Mouse (Mus musculus): ENCODE data around the gene Sorcs2. TPM values are rescaled to one million over a fixed set of nuclear protein-coding genes. Genes with fewer than 3 reads are reported as not detected.

Sorcs2 gene
- total and polyA plus RNA-seq, 3 experiments, result 0.42 to 1.6 (median 0.46) TPM

DNA sequence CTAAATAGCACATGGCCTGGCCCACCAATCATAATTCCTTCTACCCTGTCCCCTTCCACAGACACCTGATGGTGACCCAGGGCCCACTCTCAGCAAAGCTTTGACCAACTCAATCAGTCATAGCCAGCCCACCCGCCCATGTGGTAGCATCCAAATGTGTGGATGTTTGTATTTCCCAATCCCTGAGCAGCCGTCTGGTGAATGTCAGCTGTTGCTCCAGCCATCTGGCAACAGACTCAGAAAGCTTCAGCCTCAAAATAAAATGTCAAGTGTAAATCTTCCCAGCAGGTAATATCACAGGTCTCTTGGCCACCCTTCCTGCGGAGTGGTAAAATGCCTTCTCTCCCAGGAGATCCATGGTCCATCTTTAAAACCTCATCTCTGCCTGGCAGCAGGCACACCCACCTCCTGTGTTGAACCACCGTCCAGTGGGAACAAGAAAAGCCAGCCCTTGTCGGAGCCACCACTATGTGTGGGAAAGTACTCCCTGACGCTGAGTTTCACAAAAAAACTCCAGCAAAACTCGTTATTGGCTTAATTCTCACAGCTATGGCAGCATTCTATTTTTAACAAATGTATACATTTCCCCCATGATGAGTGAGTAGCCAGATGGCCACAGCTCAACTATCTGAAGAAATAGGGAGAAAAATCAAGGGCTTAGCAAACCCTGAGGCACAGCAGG is 93.5 kb downstream of the Sorcs2 start:
- H3K4me1 ChIP-seq (ENCODE audit: control insufficient read depth in 1 of 2, insufficient read depth in 2 of 2), result no peaks in the 10 kb centered on the region
- no peaks in the 10 kb centered on the region for H3K36me3 ChIP-seq (replicated peaks in 1 of 2; ENCODE audit: control insufficient read depth in 1 of 2, insufficient read depth in 1 of 2, low read length in 1 of 2)
- no peak overlapping the region for H3K27ac ChIP-seq (ENCODE audit: insufficient read depth, low read depth)
- H3K79me2 ChIP-seq (replicated peaks; ENCODE audit: control insufficient read depth, extremely low read depth, insufficient read depth, poor library complexity, severe bottlenecking), result no peaks in the 10 kb centered on the region
- in situ Hi-C loops (cut with MboI; ENCODE audit: low pct_ligation_motif_present, low pct_unique_long_range_greater_than_20kb, low sequenced_read_pairs) (no loop called here), dilution Hi-C loops (cut with MboI; ENCODE audit: extremely low pct_ligation_motif_present, extremely low pct_unique_long_range_greater_than_20kb, low sequenced_read_pairs) (no loop called here)
- no peaks in the 10 kb centered on the region for H3K9me3 ChIP-seq (replicated peaks; ENCODE audit: low read length)
- H3K27me3 ChIP-seq (replicated peaks), result peaks cover 93% of the 10 kb centered on the region
- no peak for DNase-seq (ENCODE audit: extremely low read depth)
- no peak for TF ChIP-seq MAX (IDR thresholded peaks at IDR 0.05; ENCODE audit: low read length)
- no peak for TF ChIP-seq ZNF384 (IDR thresholded peaks at IDR 0.05; ENCODE audit: low read depth, low read length)
- no peak for TF ChIP-seq ELF1 (IDR thresholded peaks at IDR 0.05; ENCODE audit: low read depth, low read length)
- no peak for TF ChIP-seq MAZ (IDR thresholded peaks at IDR 0.05; ENCODE audit: low read depth, low read length)
- no peak for TF ChIP-seq CHD2 (IDR thresholded peaks at IDR 0.05; ENCODE audit: low read length)
- TF ChIP-seq JUND (conservative IDR thresholded peaks at IDR 0.05; ENCODE audit: low read depth, low read length), result no peak
- TF ChIP-seq RAD21 (IDR thresholded peaks at IDR 0.05; ENCODE audit: low read depth, low read length), result no peak
- no peak for TF ChIP-seq PAX5 (IDR thresholded peaks at IDR 0.05; ENCODE audit: low read length)
- no peak for TF ChIP-seq EP300 (IDR thresholded peaks at IDR 0.05; ENCODE audit: low read length)
- no peak for TF ChIP-seq NELFE (IDR thresholded peaks at IDR 0.05; ENCODE audit: low read depth, low read length)
- TF ChIP-seq MEF2A (IDR thresholded peaks at IDR 0.05; ENCODE audit: borderline replicate concordance, low read depth, low read length), result no peak
- TF ChIP-seq TBP (conservative IDR thresholded peaks at IDR 0.05; ENCODE audit: low read depth, low read length), result no peak
- no peak for TF ChIP-seq KAT2A (IDR thresholded peaks at IDR 0.05; ENCODE audit: insufficient replicate concordance, low read length)
- H3K4me3 ChIP-seq (replicated peaks in 1 of 3; ENCODE audit: low read depth in 2 of 3, low read length in 2 of 3, poor library complexity in 1 of 3), result no peak overlapping the region
- no peak overlapping the region for H3K4me2 ChIP-seq (ENCODE audit: insufficient read depth, low read depth, poor library complexity, severe bottlenecking)
- no peak overlapping the region for H3K9ac ChIP-seq (ENCODE audit: insufficient read depth, low read depth)

DNA sequence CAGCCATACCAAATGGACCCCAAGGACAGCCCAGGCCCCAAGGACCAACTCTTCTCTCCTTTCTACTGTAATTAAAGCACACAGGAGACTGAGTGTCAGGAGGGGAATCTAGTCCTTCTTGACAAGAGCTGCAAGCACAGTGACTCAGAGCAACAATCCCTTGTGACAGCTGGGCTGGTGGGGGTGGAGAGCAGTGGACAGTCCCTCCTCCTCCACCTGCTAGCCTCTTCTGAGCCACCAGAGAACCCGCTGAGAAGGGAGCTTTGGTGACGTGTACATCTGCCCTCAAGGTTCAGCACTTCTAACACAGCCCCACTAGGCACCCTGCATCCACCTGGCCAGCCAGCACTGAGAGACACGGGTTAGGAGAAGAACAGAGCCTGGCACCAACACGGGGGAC is 96.8 kb downstream of the Sorcs2 start:
- no peak overlapping the region for H3K4me2 ChIP-seq (ENCODE audit: insufficient read depth, low read depth, poor library complexity, severe bottlenecking)
- TF ChIP-seq NRF1 (IDR thresholded peaks at IDR 0.05; ENCODE audit: low read depth, low read length) (no peak), POLR2AphosphoS2 (IDR thresholded peaks at IDR 0.05; ENCODE audit: low read depth, low read length) (no peak), ETS1 (conservative IDR thresholded peaks at IDR 0.05; ENCODE audit: low read depth, low read length) (no peak), UBTF (IDR thresholded peaks at IDR 0.05; ENCODE audit: low read depth, low read length) (no peak)
- in situ Hi-C loops (cut with MboI; ENCODE audit: low pct_ligation_motif_present, low pct_unique_long_range_greater_than_20kb, low sequenced_read_pairs), result no loop called here
- H3K9ac ChIP-seq (ENCODE audit: insufficient read depth, low read depth), result no peak overlapping the region
- H3K4me1 ChIP-seq (ENCODE audit: control insufficient read depth in 1 of 2, insufficient read depth in 2 of 2), result no peaks in the 10 kb centered on the region
- H3K36me3 ChIP-seq (replicated peaks in 1 of 2; ENCODE audit: control insufficient read depth in 1 of 2, insufficient read depth in 1 of 2, low read length in 1 of 2), result no peaks in the 10 kb centered on the region
- H3K9me3 ChIP-seq (replicated peaks; ENCODE audit: low read length), result no peaks in the 10 kb centered on the region
- H3K27ac ChIP-seq (ENCODE audit: insufficient read depth, low read depth), result no peak overlapping the region
- no peaks in the 10 kb centered on the region for H3K79me2 ChIP-seq (replicated peaks; ENCODE audit: control insufficient read depth, extremely low read depth, insufficient read depth, poor library complexity, severe bottlenecking)
- peaks cover 94% of the 10 kb centered on the region for H3K27me3 ChIP-seq (replicated peaks)
- dilution Hi-C loops (cut with MboI; ENCODE audit: extremely low pct_ligation_motif_present, extremely low pct_unique_long_range_greater_than_20kb, low sequenced_read_pairs), result no loop called here
- DNase-seq (ENCODE audit: extremely low read depth), result no peak
- no peak overlapping the region for H3K4me3 ChIP-seq (replicated peaks in 1 of 3; ENCODE audit: low read depth in 2 of 3, low read length in 2 of 3, poor library complexity in 1 of 3)

All from CH12.LX (cell line).